Mouse (Mus musculus): ENCODE data around the gene Nkx3-2. TPM values are rescaled to one million over a fixed set of nuclear protein-coding genes. Genes with fewer than 3 reads are reported as not detected.

Nkx3-2 gene
- polyA plus RNA-seq, 1 experiment: not detected

DNA sequence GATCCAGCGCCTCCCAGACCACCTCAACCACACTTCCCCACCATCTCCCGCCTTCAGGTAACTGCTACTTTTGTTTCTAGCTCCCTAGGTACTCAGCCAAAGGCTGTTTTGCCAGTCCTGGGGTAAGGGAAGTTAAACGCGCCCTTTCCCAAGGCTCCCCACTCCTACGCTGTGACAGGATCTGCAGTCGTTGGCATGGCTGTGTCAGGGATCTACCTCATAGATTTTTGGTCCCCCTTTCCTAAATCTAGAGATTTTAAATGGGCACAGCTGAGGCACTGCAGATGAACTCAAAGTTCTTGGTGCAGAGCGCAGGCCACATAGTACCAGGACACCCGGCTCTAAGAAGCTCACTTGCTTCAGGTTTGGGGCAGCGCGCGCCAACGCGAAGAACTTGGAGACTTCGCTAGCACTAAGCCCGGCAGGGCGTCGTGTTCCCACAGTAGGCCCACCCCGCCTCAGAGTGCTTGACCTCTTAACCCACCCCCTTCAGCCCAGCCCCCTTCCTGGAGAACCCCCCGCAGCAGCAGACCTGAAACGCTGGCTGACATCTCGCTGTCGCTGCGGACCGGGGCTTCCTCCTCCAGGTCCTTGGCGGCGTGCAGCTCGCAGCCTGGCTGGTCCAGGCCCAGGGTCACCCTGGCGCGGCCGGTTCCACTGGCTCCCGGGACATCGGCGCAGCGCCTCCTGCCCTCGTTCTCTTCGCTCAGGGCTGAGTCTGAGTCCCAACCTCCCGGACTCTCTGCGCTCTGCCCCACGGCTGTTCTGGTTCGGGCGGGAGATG lies 1.2 kb downstream of the Nkx3-2 start:
- H3K4me3 ChIP-seq (replicated peaks): peak overlapping the region; percentile 86
- H3K4me1 ChIP-seq: peaks cover 72% of the 10 kb centered on the region
- TF ChIP-seq GATA1 (IDR thresholded peaks at IDR 0.05; ENCODE audit: borderline replicate concordance, low read length) (no peak), FLI1 (IDR thresholded peaks at IDR 0.05; ENCODE audit: low read length) (no peak)
- H3K27me3 ChIP-seq (replicated peaks): peaks cover 91% of the 10 kb centered on the region
- no peaks in the 10 kb centered on the region for H3K9me3 ChIP-seq
- no peaks in the 10 kb centered on the region for H3K36me3 ChIP-seq (replicated peaks; ENCODE audit: low read length)

DNA sequence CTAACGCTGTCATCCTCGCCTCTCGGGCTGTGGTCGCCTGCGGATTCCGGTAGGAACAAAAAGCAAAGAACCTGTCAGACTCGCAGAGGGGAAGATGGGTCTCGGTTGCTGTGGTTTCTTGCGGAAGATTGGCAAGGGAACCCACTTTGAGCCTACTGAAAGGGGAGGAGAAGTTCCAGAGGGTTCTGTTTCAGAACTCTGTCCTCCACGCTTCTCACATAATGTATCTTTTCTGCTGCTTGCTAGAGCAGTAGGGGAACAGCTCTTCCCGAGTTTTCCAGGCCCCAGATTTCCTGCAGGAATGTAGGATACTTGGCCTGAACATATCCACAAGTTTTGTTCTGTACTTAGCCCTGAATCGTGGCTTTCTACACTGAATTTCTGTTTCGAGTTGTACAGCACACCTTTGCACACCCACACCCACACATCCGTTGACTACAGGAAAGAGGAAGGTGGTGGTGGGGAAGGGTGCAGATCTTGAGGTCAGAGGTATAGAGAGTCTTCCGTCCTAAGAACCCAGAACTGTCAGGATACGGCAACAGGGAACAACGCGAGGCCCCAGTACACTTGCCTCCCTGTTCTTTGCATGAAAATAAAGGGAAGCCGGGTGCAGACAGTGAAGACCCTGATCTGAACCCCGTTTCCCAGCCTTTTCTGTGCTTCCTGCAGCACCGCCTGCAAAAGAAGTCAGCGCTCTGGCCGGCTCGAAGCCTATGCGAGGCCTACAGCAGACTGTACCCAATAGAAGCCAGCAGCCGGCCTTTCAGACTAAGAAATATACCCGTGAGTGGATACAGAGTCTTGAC lies 2.0 kb downstream of the Nkx3-2 start:
- H3K4me3 ChIP-seq (replicated peaks): peak overlapping the region; percentile 85
- TF ChIP-seq FLI1 (IDR thresholded peaks at IDR 0.05; ENCODE audit: low read length): no peak
- no peak for TF ChIP-seq GATA1 (IDR thresholded peaks at IDR 0.05; ENCODE audit: borderline replicate concordance, low read length)
- H3K9me3 ChIP-seq: no peaks in the 10 kb centered on the region
- H3K4me1 ChIP-seq: peaks cover 65% of the 10 kb centered on the region
- H3K36me3 ChIP-seq (replicated peaks; ENCODE audit: low read length): no peaks in the 10 kb centered on the region
- H3K27me3 ChIP-seq (replicated peaks): peaks cover 94% of the 10 kb centered on the region

DNA sequence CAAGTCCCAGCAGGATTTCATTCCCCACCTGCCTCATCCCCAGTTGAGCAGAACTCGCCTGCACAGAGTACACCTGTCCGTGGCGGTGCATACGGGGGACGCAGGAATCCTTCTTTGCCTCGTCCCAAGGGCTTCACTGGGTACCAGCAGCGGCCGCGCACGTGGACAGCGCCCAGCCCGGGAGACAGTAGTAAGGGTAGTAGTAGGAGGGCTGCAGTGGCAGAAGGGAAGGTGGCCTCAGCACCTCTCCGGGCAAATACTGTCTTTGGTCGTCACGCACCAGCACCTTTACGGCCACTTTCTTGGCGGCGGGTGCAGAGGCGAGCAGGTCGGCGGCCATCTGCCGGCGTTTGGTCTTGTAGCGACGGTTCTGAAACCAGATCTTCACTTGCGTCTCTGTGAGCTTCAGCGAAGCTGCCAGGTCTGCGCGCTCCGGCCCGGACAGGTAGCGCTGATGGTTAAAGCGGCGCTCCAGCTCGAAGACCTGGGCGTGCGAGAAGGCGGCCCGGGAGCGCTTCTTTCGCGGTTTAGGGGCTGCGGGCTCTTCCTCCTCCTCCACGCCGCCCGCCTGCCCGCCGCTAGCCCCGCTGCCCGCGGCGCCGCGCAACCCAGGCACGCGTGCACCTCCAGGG lies 2.7 kb downstream of the Nkx3-2 start:
- Histone ChIP-seq H3K27me3 (replicated peaks) (peaks cover 94% of the 10 kb centered on the region), H3K36me3 (replicated peaks; ENCODE audit: low read length) (no peaks in the 10 kb centered on the region), H3K4me3 (replicated peaks) (peak overlapping the region; percentile 85), H3K4me1 (peaks cover 58% of the 10 kb centered on the region), H3K9me3 (no peaks in the 10 kb centered on the region)
- TF ChIP-seq FLI1 (IDR thresholded peaks at IDR 0.05; ENCODE audit: low read length): no peak
- TF ChIP-seq GATA1 (IDR thresholded peaks at IDR 0.05; ENCODE audit: borderline replicate concordance, low read length): no peak

DNA sequence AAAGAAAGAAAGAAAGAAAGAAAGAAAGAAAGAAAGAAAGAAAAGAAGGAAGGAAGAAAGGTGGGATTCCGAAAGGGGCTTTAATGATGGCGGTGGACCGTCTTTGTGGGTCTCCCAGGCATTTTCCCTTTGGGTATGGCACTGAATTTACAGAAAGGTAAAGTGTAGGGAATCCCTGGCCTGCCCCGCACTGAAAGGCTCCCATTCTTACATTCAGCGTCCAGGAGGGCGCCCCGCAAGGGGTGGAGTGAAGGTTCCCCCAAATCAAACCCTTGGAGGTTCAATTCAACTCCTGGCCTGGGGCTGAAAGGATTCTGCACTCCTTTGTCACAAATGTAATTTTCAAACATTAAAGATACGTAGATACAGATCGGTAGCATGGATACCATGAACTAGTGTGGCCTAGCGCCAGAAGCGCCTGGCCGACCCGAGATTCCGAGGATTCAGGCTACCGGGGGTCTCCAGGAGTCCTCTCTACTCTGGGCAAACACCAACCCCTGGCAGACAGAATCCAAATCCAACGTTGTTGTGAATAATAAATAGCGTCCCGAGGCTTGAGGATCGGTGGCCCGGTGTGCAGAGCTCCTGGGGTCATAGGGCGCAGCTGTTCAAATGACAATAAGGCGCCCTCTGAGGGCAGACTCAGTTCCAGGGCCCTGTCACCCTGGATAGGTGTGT lies 3.3 kb downstream of the Nkx3-2 start:
- Histone ChIP-seq H3K4me1 (peaks cover 52% of the 10 kb centered on the region), H3K4me3 (replicated peaks) (peak overlapping the region; percentile 85), H3K36me3 (replicated peaks; ENCODE audit: low read length) (no peaks in the 10 kb centered on the region), H3K27me3 (replicated peaks) (peaks cover 92% of the 10 kb centered on the region), H3K9me3 (no peaks in the 10 kb centered on the region)
- no peak for TF ChIP-seq FLI1 (IDR thresholded peaks at IDR 0.05; ENCODE audit: low read length)
- no peak for TF ChIP-seq GATA1 (IDR thresholded peaks at IDR 0.05; ENCODE audit: borderline replicate concordance, low read length)

DNA sequence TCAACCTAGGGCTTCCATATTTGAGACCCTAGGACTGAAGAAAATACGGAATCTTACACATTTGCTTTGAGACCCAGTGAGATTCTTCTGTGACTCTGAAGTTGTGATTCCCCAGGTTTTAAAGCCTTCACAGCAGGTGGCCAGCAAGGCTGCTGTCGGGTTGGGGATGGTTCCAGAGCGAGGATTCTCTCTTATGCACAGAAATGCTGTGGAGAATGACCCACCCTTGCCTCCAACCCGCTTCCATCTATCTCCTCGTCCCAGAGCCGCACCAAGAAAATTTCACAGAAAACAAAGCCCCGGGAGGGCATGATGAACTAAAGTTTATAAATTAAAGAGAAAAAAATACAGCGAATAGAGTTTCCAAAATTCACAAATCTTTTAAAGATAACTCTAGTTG lies 4.2 kb downstream of the Nkx3-2 start:
- Histone ChIP-seq H3K36me3 (replicated peaks; ENCODE audit: low read length) (no peaks in the 10 kb centered on the region), H3K4me3 (replicated peaks) (no peak overlapping the region), H3K4me1 (peaks cover 54% of the 10 kb centered on the region), H3K27me3 (replicated peaks) (peaks cover 93% of the 10 kb centered on the region), H3K9me3 (no peaks in the 10 kb centered on the region)
- TF ChIP-seq FLI1 (IDR thresholded peaks at IDR 0.05; ENCODE audit: low read length): no peak
- no peak for TF ChIP-seq GATA1 (IDR thresholded peaks at IDR 0.05; ENCODE audit: borderline replicate concordance, low read length)

DNA sequence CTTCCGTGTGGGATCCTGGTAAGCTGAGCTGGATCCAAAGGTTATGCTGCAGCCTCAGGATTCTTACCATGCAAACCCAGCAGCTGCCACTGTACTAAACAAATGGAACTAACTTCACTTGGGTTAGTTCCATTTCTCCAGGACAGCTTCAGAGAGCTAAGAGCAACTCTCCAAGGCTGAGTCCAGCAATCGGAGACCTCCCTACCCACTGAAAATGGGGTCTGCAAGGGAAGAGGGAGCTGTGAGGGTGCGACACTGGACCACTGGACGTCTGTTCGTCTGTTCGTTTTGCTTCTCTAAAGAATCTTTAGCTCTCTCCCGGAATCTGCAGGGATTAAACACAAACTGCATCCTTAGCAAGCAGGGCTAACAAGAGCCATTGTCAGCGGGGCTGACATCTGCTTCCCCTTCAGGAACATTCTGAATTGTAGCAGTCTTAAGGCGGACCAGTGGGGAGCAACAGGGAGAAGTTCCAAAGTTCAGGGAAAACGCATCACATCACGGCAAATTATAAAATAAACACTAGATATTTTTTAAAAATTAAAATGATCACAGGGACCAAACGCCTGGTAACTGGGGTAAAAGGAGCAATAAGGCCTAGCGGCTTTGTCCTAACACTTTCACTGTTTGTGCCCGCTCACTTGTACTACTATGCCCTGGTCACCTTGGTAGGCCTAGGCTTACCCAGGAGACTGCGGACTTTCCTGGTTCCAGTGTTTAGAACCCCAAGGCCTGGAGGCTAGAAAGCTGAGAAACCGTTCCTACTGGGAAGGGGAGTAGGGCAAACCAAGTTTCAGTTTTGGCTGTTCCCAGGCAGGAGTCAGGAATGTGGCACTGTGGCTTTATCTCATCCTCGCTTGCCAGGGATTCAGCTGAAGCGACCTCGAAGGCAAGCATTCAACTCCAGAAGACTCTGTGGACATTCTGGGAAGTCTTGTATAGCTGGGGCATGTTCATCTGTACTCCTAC lies 5.3 kb downstream of the Nkx3-2 start:
- H3K4me3 ChIP-seq (replicated peaks): no peak overlapping the region
- no peaks in the 10 kb centered on the region for H3K36me3 ChIP-seq (replicated peaks; ENCODE audit: low read length)
- peaks cover 57% of the 10 kb centered on the region for H3K4me1 ChIP-seq
- H3K9me3 ChIP-seq: no peaks in the 10 kb centered on the region
- TF ChIP-seq FLI1 (IDR thresholded peaks at IDR 0.05; ENCODE audit: low read length): no peak
- no peak for TF ChIP-seq GATA1 (IDR thresholded peaks at IDR 0.05; ENCODE audit: borderline replicate concordance, low read length)
- H3K27me3 ChIP-seq (replicated peaks): peaks cover 93% of the 10 kb centered on the region

DNA sequence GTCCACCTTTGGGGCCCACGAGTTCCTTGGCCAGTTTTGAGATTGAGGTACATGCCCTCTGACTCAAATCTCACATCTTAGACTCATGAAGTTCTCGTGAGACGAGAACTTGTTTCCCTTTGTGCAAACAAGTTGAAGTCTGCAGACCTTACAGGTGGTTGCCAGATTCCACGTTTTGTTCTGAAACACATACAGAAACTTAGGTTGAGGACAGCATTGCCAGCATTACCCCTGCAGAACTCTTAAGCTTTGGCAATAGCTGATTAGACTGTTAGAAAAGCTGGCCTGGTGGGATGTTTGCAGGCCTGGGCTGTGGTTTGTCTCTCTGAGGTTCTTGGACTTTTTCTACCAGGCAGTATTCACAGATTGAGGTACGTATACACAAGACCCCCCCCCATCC lies 7.0 kb downstream of the Nkx3-2 start:
- Histone ChIP-seq H3K4me3 (replicated peaks) (no peak overlapping the region), H3K27me3 (replicated peaks) (peaks cover 92% of the 10 kb centered on the region)
- no peak for TF ChIP-seq FLI1 (IDR thresholded peaks at IDR 0.05; ENCODE audit: low read length)
- TF ChIP-seq GATA1 (IDR thresholded peaks at IDR 0.05; ENCODE audit: borderline replicate concordance, low read length): no peak

DNA sequence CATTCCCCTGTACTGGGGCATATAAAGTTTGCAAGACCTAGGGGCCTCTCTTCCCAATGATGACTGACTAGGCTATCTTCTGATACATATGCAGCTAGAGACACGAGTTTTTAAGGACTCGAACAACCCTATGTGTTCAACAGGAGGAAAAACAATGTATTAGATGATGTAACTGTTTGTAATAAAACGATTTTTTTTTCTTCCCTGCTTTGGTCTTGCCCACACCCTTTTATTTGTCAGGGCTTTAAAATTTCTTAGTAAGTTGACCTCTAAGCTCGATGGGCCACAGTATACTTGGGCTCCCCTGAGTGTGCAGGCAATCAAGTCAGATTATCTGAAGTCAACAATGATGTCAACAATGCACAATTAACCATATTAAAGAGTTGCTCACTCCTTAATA lies 7.9 kb downstream of the Nkx3-2 start:
- Histone ChIP-seq H3K36me3 (replicated peaks; ENCODE audit: low read length) (no peaks in the 10 kb centered on the region), H3K4me1 (peaks cover 36% of the 10 kb centered on the region), H3K9me3 (no peaks in the 10 kb centered on the region), H3K27me3 (replicated peaks) (peaks cover 92% of the 10 kb centered on the region), H3K4me3 (replicated peaks) (no peak overlapping the region)
- TF ChIP-seq GATA1 (IDR thresholded peaks at IDR 0.05; ENCODE audit: borderline replicate concordance, low read length): no peak
- TF ChIP-seq FLI1 (IDR thresholded peaks at IDR 0.05; ENCODE audit: low read length): no peak

More for the DNA sequence above, 7.0 kb downstream of the Nkx3-2 start:
- peaks cover 42% of the 10 kb centered on the region for H3K4me1 ChIP-seq
- no peaks in the 10 kb centered on the region for H3K9me3 ChIP-seq
- H3K36me3 ChIP-seq (replicated peaks; ENCODE audit: low read length): no peaks in the 10 kb centered on the region

All from megakaryocyte, embryonic 14.5 days (primary cell).